Mouse (Mus musculus) bone marrow macrophage, adult 2 months (primary cell): Measurements from ENCODE around the gene Tpk1. TPM values are rescaled to one million over a fixed set of nuclear protein-coding genes. Genes with fewer than 3 reads are reported as not detected.
"Not testable (repeated sequence)": the region's sequence is repeated elsewhere in the genome, so short reads cannot be mapped to it uniquely, and the experiment has no call there.

Experiments used
- H3K27ac ChIP-seq: 2 replicates; pipeline ENCODE4 v1.5.1; 2012; ENCODE audit warnings: low read depth, low read length; ENCODE audit not compliant: insufficient read depth
- H3K4me1 ChIP-seq: 2 replicates; pipeline ENCODE4 v1.6.1; 2012; ENCODE audit warnings: low read length; ENCODE audit not compliant: control insufficient read depth, insufficient read depth
- H3K4me3 ChIP-seq: 2 replicates; pipeline ENCODE4 v1.5.1; 2012; ENCODE audit warnings: mild to moderate bottlenecking, low read length, moderate library complexity; ENCODE audit not compliant: insufficient read depth
- CTCF ChIP-seq: IDR thresholded peaks from 2 replicates; pipeline ENCODE4 v1.5.1; 2012; ENCODE audit warnings: low read depth, mild to moderate bottlenecking, low read length, moderate library complexity
- POLR2A ChIP-seq: IDR thresholded peaks from 2 replicates; pipeline ENCODE4 v1.6.1; 2012; ENCODE audit warnings: mild to moderate bottlenecking, low read depth, low read length, borderline replicate concordance
- polyA plus RNA-seq: library from polyadenylated mRNA; stranded (reverse); fragments of >200 nt; gene quantifications from 2 replicates; pipeline ENCODE4 v1.2.4, GENCODE M21; 2012; ENCODE audit not compliant: missing spikeins, insufficient read depth, insufficient read length

Tpk1 gene
- polyA plus RNA-seq, 1 experiment, result 12.1 TPM

DNA sequence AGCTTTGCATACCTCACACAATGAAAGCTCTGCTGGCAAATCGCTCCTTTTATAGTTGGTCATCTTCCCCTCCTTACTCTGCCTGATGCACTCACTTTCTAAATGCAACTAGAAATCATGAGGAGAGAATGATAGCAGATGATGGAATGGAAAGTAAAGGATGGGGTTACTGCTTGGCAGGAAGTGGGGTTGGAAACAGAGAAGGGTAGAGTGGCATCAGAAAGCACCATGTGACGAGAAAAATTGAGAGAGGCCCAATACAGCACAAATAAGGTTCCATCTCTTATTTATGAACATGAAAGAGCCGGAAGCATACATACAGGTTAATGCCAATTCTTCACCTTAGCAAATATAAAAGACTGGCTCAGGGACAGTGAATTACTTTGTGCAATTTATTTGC is 133.3 kb downstream of the Tpk1 start:
- no peak overlapping the region for H3K27ac ChIP-seq
- no peak overlapping the region for H3K4me3 ChIP-seq
- TF ChIP-seq POLR2A (no peak), CTCF (no peak)
- H3K4me1 ChIP-seq, result no peaks in the 10 kb centered on the region

DNA sequence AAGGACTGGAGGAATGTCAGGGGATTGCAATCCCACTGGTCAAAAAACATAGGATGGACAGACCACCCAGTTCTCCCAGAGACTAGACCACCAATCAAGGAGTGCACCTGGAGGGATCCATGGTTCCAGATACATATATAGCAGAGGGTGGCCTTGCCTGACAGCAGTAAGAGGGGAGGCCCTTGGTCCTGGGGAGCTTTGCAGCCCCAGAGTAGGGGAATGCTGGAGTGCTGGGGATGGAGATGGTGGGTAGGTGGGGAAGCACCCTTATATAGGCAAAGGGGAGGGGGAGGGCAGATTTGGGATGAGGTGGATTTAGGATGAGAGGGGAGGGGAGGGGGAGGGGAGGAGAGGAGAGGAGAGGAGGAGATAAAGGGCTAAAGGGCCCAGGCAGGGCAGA is 134.1 kb downstream of the Tpk1 start:
- no peak for TF ChIP-seq POLR2A
- TF ChIP-seq CTCF, result no peak
- no peak overlapping the region for H3K27ac ChIP-seq

DNA sequence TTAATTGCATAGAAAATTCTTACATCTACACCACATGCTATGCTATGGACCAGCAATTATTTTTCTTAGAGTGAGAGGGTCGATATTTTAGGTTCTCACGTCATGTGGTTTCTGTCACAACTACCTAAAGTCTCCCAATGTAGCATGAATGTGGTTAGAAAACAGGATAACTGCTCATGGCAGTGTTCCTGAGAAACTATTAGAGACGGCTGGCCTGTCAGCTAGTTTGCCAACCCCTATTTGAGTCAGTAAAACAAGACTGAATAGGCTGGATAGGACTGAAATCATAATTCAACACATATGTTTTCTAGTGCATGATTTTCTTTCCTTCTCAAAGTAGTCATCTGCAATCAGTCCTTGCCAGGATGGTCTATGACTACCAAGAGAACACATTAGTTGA is 137.1 kb downstream of the Tpk1 start:
- Histone ChIP-seq H3K4me3 (no peak overlapping the region), H3K27ac (no peak overlapping the region), H3K4me1 (no peaks in the 10 kb centered on the region)
- no peak for TF ChIP-seq POLR2A
- TF ChIP-seq CTCF, result no peak

More for the DNA sequence above, 134.1 kb downstream of the Tpk1 start:
- Histone ChIP-seq H3K4me1 (no peaks in the 10 kb centered on the region), H3K4me3 (no peak overlapping the region)

DNA sequence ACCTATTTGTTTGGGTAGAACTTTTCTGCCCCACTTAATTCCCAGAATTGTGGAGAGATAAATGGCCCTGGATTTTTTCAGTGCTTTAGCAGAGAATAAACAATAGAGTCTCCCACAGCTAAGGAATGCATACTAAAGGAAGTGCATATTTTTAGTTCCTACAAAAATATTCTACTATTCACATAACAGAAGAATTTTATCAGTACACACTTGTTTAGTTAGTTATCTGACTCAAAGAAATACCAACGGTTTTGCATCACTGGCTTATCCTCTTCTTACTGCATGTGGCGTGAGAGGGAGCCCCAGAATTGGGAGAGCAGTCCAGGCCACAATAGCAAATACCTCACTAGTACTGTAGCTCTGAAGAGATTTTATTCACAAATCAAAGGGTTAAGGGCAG is 141.1 kb downstream of the Tpk1 start:
- TF ChIP-seq POLR2A, result no peak
- 0 out of 2 replicates have a peak, but pooled peaks cover 3% of the 10 kb centered on the region for H3K4me1 ChIP-seq
- H3K27ac ChIP-seq, result no peak overlapping the region
- no peak overlapping the region for H3K4me3 ChIP-seq

DNA sequence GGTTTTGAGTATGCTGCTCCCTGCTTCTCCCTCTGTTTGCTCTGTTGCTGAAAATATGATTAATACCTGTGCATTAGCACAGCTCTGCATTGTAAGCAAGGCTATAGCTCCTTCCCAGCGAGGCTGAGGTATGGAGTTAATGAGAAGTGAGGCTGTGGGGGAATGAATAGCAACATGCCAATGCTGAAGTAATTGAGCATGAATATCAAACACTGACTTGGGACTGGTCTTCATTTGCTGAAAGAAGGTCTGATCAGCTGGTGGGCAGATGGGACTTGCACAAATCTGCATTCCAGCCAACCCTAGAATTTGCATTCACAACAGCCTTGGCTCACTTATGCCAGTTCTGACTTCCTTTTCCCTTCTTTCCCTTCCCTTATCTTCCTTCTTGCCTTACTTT is 144.0 kb downstream of the Tpk1 start:
- TF ChIP-seq CTCF (no peak), POLR2A (no peak)
- Histone ChIP-seq H3K27ac (no peak overlapping the region), H3K4me3 (no peak overlapping the region), H3K4me1 (0 out of 2 replicates have a peak, but pooled peaks cover 3% of the 10 kb centered on the region)

DNA sequence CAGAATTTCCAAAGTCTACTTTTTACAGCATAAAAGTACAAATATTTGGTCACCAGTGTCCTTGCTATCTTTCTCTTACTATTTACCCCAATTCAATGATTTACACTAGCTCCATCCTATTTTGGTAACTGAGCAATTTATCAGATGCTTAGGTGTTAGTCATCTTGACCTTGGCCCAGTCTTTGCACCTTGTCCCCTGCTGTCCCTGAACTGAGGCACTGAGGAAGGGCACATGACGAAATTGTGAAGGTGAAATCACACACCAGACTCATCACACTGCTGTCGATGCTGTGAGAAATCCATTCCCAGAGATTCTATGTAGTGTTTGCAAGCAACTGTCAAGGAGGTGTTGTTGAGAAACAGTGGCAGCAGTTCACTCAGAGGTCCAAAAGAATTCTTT is 145.9 kb downstream of the Tpk1 start:
- Histone ChIP-seq H3K27ac (no peak overlapping the region), H3K4me1 (peaks cover 5% of the 10 kb centered on the region; the same call in 1 of the 2 replicates), H3K4me3 (no peak overlapping the region)
- no peak for TF ChIP-seq CTCF
- TF ChIP-seq POLR2A, result no peak

DNA sequence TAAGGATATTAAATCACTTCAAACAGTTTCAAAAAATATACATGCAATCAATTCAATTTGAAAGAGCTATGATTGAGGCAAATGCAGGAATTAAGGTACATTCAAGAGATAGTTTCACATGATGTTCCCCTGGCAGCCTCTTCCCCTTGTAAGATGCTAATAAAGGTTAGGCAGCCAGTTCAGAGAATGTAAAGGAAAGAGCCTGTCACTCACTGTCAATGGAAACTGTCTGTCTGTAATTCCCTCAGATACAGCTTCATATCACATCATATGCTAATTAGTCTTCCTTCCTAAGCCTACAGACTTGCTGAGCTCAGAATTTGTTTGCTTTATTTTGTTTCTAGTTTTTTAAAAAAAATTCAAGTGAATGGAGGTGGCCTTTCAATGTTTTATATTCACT is 147.7 kb downstream of the Tpk1 start:
- Histone ChIP-seq H3K4me1 (peaks cover 5% of the 10 kb centered on the region; the same call in 1 of the 2 replicates), H3K4me3 (no peak overlapping the region), H3K27ac (no peak overlapping the region)
- TF ChIP-seq CTCF (no peak), POLR2A (no peak)

DNA sequence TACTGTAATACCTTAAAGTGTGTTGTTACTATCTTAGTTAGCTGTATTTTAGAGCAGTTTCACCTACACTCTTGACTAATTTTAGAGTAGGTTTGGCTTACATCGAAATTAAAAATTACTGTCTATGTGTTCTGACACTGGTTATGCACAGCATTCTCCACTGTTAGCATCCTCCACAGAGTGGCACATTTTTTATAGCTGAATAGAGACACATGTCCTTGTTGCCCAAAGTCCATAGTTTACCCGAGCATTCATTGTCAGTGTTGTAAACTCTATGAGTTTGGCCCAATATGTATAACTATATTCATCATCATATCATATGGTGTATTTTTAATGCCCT is 148.8 kb downstream of the Tpk1 start:
- TF ChIP-seq CTCF, result no peak
- no peak for TF ChIP-seq POLR2A
- Histone ChIP-seq H3K4me3 (no peak overlapping the region), H3K27ac (no peak overlapping the region), H3K4me1 (peaks cover 5% of the 10 kb centered on the region; the same call in 1 of the 2 replicates)

DNA sequence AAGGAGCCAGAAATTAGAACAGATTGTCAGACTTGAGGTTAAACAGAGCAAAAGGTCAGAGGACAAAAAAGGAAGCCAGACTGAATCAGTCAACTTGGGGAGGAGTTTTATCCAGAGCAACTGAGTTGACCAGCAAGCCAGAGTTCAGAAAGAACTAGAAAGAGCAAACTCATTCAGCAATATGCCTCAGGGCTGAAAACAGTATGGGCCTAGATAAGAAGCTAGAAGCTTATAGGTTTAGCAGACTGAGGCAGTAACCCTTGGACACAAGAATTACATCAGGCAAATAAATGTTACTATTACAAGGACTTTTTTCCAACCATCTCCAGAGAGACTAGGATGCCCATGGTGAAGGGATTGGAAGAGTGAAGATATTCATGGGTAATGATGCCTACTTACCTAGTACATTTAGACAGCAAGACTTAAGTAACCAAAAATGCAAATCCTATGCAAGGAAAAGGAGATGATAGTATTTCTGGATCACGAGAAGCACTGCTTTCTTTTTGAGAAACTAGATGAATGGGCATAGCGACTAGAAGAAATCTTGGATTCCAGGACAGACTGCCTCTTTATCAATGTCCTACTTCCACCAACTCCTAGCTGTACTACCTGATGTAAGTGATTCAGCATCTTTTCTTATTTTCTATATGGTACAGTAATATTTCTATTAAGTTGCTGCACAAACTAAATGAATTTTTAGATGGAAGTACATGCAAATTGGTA is 149.3 kb downstream of the Tpk1 start:
- peaks cover 2% of the 10 kb centered on the region; the same call in 1 of the 2 replicates for H3K4me1 ChIP-seq
- no peak overlapping the region for H3K4me3 ChIP-seq
- TF ChIP-seq POLR2A (no peak), CTCF (no peak)
- H3K27ac ChIP-seq, result no peak overlapping the region

DNA sequence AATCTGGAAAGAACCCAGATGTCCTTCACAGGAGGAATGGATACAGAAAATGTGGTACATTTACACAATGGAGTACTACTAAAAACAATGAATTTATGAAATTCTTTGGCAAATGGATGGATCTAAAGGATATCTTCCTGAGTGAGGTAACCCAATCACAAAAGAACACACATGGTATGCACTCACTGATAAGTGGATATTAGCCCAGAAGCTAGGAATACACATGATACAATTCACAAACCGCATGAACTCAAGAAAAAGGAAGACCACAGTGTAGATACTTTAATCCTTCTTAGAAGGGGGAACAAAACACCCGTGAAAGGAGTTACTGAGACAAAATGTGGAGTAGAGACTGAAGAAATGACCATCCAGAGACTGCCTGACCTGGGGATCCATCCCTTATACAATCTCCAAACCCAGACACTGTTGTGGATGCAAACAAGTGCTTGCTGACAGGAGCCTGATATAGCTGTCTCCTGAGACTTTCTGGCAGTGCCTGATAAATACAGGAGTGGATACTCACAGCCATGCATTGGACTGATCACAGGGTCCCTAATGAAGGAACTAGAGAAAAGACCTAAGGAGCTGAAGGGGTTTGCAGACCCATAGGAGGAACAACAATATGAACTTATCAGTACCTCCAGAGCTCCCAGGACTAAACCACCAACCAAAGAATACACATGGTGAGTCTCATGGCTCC is 159.2 kb downstream of the Tpk1 start:
- H3K4me3 ChIP-seq, H3K4me1 ChIP-seq, H3K27ac ChIP-seq: not testable (repeated sequence)
